Mouse (Mus musculus) olfactory bulb, adult 2 months (tissue): Measurements from ENCODE around the gene Ndrg3.

ENCODE experiments used
- CTCF ChIP-seq: fragments of 200-500 bp; IDR thresholded peaks from 2 replicates; pipeline ENCODE4 v1.5.1; 2012; ENCODE audit warnings: low read depth, mild to moderate bottlenecking, low read length, moderate library complexity; ENCODE audit not compliant: insufficient read depth
- POLR2A ChIP-seq: fragments of 200-500 bp; IDR thresholded peaks from 2 replicates; pipeline ENCODE4 v1.6.1; 2012; ENCODE audit warnings: mild to moderate bottlenecking, low read depth, low read length, moderate library complexity; ENCODE audit not compliant: insufficient read depth

DNA sequence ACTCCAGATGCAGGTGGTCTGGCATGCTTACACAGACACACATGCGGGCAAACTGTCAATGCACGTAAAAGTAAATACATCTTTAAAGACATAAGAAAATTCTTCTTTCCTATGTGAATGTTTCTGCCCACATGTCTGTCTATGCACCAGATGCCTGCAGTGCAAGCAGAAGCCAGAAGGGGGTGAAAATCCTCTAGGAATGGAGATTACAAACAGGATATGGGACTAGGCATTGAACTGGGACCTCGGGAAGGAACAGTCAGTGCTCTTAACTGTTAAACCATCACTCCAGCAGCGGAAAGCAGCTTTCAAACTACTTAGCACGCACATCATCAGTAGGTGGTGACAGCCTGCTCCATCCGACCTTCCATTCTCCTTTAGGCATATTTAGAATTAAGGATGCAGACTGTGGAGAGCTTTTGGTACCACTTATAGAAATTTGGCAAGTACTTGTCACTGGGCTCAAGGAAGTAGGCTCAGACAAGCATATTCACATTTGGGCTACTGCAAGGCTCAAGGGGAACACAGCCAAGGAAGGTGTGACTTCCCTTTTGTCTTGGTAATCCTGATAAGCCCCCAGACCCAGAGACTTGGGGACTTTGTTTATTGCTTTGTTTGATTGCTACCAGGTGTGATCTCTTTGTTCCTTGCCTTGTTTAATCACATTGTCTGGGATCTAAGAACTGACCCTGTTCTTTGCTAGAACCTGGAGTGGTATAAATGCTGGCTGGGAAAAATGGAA, 86.7 kb downstream of the Ndrg3 start:
- TF ChIP-seq POLR2A (no peak), CTCF (no peak)
